Mouse (Mus musculus) brown adipose tissue, adult 24 weeks (tissue): ENCODE data around the gene Procr. TPM values are rescaled to one million over a fixed set of nuclear protein-coding genes. Genes with fewer than 3 reads are reported as not detected.

ENCODE experiments used
- H3K27ac ChIP-seq: fragments of 200-500 bp; replicated peaks from 2 replicates; pipeline ENCODE4 v1.5.1; 2012; ENCODE audit warnings: low read depth, mild to moderate bottlenecking, low read length
- H3K4me1 ChIP-seq: fragments of 200-500 bp; 2 replicates; pipeline ENCODE4 v1.6.1; 2012; ENCODE audit warnings: low read length, mixed read lengths; ENCODE audit not compliant: control insufficient read depth, insufficient read depth, insufficient read length
- H3K4me3 ChIP-seq: fragments of 200-500 bp; 2 replicates; pipeline ENCODE4 v1.5.1; 2012; ENCODE audit warnings: low read depth, mild to moderate bottlenecking, low read length, moderate library complexity; ENCODE audit not compliant: insufficient read depth
- polyA plus RNA-seq: library from polyadenylated mRNA; stranded (reverse); fragments of >200 nt; gene quantifications from 2 replicates; pipeline ENCODE4 v1.2.4, GENCODE M21; 2012; ENCODE audit not compliant: missing spikeins, insufficient read depth, insufficient read length

Gene Procr
- polyA plus RNA-seq, 1 experiment = 8.6 TPM

DNA sequence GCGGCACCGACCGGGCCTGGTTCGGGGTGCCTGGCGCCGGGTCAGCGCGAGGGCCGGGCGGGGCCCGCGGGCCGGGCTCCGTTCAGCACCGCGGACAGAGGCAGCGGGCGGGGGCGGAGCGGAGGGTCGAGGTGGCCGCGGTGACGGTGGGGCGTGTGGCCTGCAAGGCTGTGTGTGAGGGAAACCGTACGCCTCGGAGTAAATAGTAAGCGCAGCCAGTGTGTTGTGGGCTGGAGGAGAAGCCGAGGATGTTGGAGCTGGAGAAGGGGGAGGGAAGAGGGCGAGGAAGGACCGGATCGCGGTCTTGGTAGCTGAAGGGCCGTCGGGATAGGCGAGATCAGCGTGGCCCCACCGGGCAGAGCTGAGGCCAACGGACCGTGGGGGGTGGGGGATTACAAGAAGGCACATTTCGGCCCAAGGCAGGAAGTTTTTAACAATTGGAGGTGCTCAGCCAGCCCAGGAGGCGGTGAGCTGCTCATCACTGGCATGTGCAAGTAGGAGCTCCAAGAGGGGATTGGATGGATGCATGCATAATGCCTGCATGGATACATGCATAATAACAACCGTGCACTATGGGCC lies 24.9 kb downstream of the Procr start:
- peak overlapping the region; percentile 27 for H3K4me3 ChIP-seq
- H3K4me1 ChIP-seq = no peaks in the 10 kb centered on the region
- no peak overlapping the region for H3K27ac ChIP-seq

- Histone ChIP-seq H3K27ac (no peak overlapping the region), H3K4me3 (no peak overlapping the region), H3K4me1 (no peaks in the 10 kb centered on the region)
Observed at GRCm38 (mm10) chr2:155776824-155777687, 26.1 kb downstream of the Procr start.

DNA sequence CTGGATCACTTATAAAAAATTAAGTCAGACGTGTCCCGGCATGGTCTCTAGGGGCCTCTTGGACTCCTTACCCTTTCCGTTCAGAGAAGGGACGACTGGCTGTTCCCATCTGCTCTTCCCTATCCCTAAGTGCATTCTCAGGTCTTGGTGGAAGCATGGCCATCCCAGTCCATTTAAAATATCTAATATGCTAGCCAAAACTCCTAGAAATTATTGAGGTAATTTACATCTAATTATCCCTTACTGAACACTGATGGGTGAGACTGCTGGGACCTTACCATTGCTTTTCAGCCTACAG lies 26.7 kb downstream of the Procr start:
- no peak overlapping the region for H3K4me3 ChIP-seq
- no peaks in the 10 kb centered on the region for H3K4me1 ChIP-seq
- no peak overlapping the region for H3K27ac ChIP-seq

- H3K4me3 ChIP-seq = no peak overlapping the region
- H3K27ac ChIP-seq = no peak overlapping the region
- H3K4me1 ChIP-seq = no peaks in the 10 kb centered on the region
Observed at GRCm38 (mm10) chr2:155778004-155778403, 27.1 kb downstream of the Procr start.

DNA sequence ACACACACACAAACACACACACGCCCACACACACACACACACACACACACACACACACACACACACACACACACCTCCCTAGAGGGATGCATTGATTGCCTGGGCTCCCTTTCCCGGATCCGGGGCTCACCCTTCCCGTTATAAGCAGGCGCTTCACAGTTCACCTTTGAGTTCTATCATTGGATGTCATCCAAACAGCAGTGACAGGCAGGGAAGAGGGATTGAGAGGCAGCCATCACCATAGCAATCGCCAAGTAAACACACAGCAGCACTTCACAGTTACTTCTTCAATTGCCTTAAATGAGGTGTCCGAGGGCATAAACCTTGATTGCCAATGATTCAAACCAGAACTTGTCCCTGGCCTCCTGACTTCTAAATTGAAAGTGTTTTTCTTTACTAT lies 28.1 kb downstream of the Procr start:
- H3K27ac ChIP-seq = no peak overlapping the region
- no peaks in the 10 kb centered on the region for H3K4me1 ChIP-seq
- H3K4me3 ChIP-seq = no peak overlapping the region

DNA sequence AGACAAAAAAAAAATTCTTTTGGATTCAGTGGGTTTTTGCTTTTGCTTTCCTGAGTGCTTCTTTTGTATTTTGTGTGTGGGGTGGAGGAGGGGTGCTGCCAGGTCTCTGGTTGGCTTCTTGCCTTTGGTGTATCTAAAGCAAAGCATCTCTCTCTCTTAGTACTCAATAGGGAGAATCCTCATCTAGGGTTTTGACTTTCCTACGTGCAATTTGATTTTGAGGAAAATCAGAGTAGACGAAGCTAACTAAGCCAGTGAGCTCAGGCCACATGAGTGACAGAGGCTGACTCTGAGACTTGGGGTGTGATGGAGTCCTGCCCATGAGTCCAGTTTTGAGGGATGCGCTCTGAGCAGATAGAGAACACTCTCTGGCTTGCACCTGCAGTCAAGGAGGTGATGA lies 28.6 kb downstream of the Procr start:
- no peak overlapping the region for H3K27ac ChIP-seq
- no peaks in the 10 kb centered on the region for H3K4me1 ChIP-seq
- no peak overlapping the region for H3K4me3 ChIP-seq

DNA sequence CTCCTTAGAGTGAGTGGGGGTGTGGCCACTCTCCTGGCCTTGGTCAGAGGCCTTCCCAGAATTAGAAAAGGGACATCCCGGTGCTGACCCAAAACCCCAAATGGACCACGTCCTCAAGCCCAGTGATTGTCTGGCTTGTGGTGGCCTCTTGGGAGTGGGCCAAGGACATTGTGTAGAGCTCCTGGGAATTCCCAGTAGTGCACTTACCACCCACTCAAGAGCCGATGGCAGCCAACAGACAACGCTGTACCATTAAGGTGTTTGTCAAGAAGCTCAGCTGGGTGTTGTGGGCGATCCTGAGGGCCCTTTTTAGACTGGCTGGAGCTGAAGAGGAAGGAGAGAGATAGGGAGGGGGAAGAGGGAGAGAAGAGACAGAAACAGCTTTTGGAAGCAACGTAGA lies 33.6 kb downstream of the Procr start:
- Histone ChIP-seq H3K4me3 (no peak overlapping the region), H3K27ac (no peak overlapping the region), H3K4me1 (no peaks in the 10 kb centered on the region)

DNA sequence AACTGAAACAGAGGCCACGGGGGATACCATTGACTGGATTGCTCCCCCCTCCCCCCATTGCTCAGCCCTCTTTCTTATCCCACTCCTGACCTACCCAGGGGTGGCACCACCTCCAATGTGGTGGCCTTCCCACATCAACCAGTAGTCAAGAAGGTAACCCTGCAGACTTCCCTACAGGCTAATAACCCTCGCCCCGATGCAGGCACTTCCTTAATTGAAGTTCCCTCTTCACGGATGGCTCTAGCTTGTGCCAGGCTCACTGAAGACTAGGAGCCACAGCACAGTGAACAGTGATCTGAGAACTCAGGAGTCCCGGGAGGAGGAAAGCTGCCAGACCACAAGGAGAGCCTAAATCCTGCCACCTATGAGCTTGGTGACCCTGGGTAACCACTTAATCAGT lies 36.0 kb downstream of the Procr start:
- H3K27ac ChIP-seq = no peak overlapping the region
- H3K4me1 ChIP-seq = no peaks in the 10 kb centered on the region
- no peak overlapping the region for H3K4me3 ChIP-seq

DNA sequence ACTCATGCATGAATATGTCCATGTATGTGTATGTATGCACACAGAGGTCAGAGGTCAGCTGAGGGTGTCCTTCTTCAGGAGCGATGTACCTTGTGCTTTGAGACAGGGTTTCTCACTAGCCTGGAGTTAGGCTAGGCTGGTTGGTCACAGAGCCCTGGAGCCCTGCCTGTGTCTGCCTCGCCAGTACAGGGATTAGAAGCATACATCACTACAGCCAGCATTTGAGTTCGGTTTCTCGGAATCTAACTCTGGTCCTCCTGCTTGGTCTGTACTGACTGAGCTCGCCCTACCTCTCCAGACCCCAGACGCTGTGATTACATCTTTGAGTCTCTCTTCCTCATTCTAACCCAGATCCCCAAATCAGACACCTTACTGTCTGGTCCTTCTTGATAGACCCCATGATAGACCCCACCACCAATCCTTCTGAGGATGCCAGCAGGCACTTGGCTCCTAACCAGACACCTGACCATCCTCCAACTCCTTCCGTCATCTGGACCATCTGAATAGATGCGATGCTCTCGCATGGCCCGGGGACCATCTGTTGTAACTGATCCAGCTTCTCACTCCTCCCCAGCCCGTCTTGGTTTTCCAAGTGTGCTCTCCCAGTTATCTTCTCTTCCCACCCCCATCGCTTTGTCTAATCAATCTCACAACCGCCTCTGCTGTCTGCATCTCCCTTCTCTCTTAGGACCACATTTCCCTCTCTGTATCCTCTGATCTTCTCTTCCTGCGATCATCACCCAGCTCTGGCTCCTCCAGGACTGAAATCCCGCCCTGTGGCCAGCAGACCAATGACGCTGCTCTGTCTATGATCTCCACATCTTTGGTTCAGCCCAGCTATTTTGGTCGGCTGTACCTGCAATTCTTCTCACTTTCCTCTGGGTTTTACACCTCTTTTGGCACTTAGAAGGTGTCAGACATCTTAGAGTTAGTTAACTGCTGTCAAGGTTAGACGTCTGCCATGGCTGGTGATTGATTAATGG lies 37.3 kb downstream of the Procr start:
- no peak overlapping the region for H3K4me3 ChIP-seq
- H3K4me1 ChIP-seq = no peaks in the 10 kb centered on the region
- H3K27ac ChIP-seq = no peak overlapping the region

DNA sequence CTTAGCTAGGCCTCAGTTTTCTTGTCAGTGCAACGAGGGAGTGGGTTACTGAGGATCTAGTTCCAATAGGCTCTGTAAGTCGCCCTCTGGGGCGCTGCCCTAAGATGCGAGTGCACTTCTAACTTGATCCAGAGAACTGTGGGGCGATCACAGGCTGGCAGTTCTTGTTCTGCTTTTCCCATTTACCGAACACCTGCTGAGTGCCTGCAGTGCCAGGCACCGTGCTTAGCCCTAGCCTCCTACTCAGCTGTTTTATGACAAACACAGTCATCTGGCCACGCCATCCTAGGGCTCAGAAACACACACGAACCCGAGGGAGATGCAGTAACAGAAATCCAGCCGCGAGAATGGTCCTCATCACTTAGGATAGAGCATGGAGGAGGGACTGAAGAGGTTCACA lies 42.0 kb downstream of the Procr start:
- Histone ChIP-seq H3K27ac (no peak overlapping the region), H3K4me1 (no peaks in the 10 kb centered on the region), H3K4me3 (no peak overlapping the region)

- no peaks in the 10 kb centered on the region for H3K4me1 ChIP-seq
- H3K4me3 ChIP-seq = no peak overlapping the region
- no peak overlapping the region for H3K27ac ChIP-seq
Observed at GRCm38 (mm10) chr2:155794674-155795445, 43.9 kb downstream of the Procr start.

DNA sequence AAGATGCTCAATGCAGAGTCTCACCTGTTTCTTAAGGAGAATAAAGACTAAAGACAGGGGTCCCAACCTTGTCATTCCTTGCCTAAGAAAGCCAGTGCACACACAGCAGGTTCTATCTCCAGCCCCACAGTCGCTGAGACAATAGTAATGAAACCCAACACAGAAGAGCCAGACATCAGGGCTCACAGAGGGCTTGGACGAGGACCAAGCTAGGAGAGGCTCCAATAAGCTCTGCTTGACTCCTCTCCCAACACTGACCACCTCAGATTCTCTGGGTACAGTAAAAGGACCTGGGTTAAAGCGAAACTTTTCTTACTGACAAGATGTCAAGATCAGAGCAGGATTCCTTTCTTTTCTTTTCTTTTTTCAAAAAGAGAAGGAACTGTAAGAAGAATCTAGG lies 47.7 kb downstream of the Procr start:
- no peak overlapping the region for H3K27ac ChIP-seq
- no peaks in the 10 kb centered on the region for H3K4me1 ChIP-seq
- no peak overlapping the region for H3K4me3 ChIP-seq

- H3K4me3 ChIP-seq = no peak overlapping the region
- H3K4me1 ChIP-seq = no peaks in the 10 kb centered on the region; the same call in 1 of the 2 replicates
- no peak overlapping the region for H3K27ac ChIP-seq
Observed at GRCm38 (mm10) chr2:155802761-155803160, 51.8 kb downstream of the Procr start.

- no peak overlapping the region for H3K4me3 ChIP-seq
- H3K27ac ChIP-seq = no peak overlapping the region
- H3K4me1 ChIP-seq = no peaks in the 10 kb centered on the region; the same call in 1 of the 2 replicates
Observed at GRCm38 (mm10) chr2:155804053-155804452, 53.1 kb downstream of the Procr start.
